Mouse (Mus musculus): ENCODE data around the gene Ankrd11.

- TF ChIP-seq CTCF (IDR thresholded peaks at IDR 0.05): no peak
- no peak for TF ChIP-seq EP300 (IDR thresholded peaks at IDR 0.05)
These were observed 188.7 kb downstream of the Ankrd11 start for GRCm38 (mm10) chr8:122853340-122853771.
